Mouse (Mus musculus): ENCODE data around the gene Ppcdc.

- TF ChIP-seq CTCF (IDR thresholded peaks at IDR 0.05; ENCODE audit: low read depth) = no peak
- TF ChIP-seq EP300 (IDR thresholded peaks at IDR 0.05; ENCODE audit: low read depth) = no peak
Observed at GRCm38 (mm10) chr9:57384621-57385020, 55.3 kb downstream of the Ppcdc start.
